Mouse (Mus musculus): ENCODE results near the gene Dusp10. TPM values are rescaled to one million over a fixed set of nuclear protein-coding genes. Genes with fewer than 3 reads are reported as not detected.

Gene Dusp10
- total and polyA plus RNA-seq, 2 experiments from 2014 or later = 8.6 to 31.1 TPM

GRCm38 (mm10) chr1:184019722-184020107 is 6.6 kb downstream of the Dusp10 start:
- TF ChIP-seq CTCF (IDR thresholded peaks at IDR 0.05; ENCODE audit: low read depth) = no peak
- no peak for TF ChIP-seq EP300 (IDR thresholded peaks at IDR 0.05; ENCODE audit: low read depth)
- Histone ChIP-seq H3K27ac (ENCODE audit: low read depth) (no peak overlapping the region), H3K9ac (replicated peaks; ENCODE audit: low read depth, low read length) (no peak overlapping the region), H3K4me3 (ENCODE audit: low read depth, low read length) (no peak overlapping the region), H3K4me1 (ENCODE audit: control insufficient read depth, insufficient read depth) (0 out of 2 replicates have a peak, but pooled peaks cover 2% of the 10 kb centered on the region), H3K27me3 (ENCODE audit: control insufficient read depth, insufficient read depth, low read length) (no peaks in the 10 kb centered on the region), H3K36me3 (replicated peaks; ENCODE audit: control insufficient read depth, insufficient read depth, low read length) (no peaks in the 10 kb centered on the region), H3K4me2 (ENCODE audit: low read depth, low read length) (no peak overlapping the region), H3K9me3 (replicated peaks; ENCODE audit: control insufficient read depth, low read length) (no peaks in the 10 kb centered on the region)
- DNase-seq (ENCODE audit: low spot score) = no peak
- ATAC-seq (ENCODE audit: insufficient read depth, low read depth) = no peak
- WGBS = 17% methylated on average over 6 of the region's 6 CpGs

- H3K9ac ChIP-seq (replicated peaks; ENCODE audit: low read depth, low read length) = no peak overlapping the region
- no peaks in the 10 kb centered on the region for H3K27me3 ChIP-seq (ENCODE audit: control insufficient read depth, insufficient read depth, low read length)
- no peaks in the 10 kb centered on the region for H3K4me1 ChIP-seq (ENCODE audit: control insufficient read depth, insufficient read depth)
- WGBS = 64% methylated on average over 2 of the region's 2 CpGs
- H3K4me3 ChIP-seq (ENCODE audit: low read depth, low read length) = no peak overlapping the region
- no peaks in the 10 kb centered on the region for H3K36me3 ChIP-seq (replicated peaks; ENCODE audit: control insufficient read depth, insufficient read depth, low read length)
- ATAC-seq (ENCODE audit: insufficient read depth, low read depth) (no peak), DNase-seq (ENCODE audit: low spot score) (no peak)
- TF ChIP-seq CTCF (IDR thresholded peaks at IDR 0.05; ENCODE audit: low read depth) (no peak), EP300 (IDR thresholded peaks at IDR 0.05; ENCODE audit: low read depth) (no peak)
- H3K9me3 ChIP-seq (replicated peaks; ENCODE audit: control insufficient read depth, low read length) = no peaks in the 10 kb centered on the region
- H3K4me2 ChIP-seq (ENCODE audit: low read depth, low read length) = no peak overlapping the region
- H3K27ac ChIP-seq (ENCODE audit: low read depth) = no peak overlapping the region
These were observed 10.9 kb downstream of the Dusp10 start for GRCm38 (mm10) chr1:184023971-184024370.

DNA sequence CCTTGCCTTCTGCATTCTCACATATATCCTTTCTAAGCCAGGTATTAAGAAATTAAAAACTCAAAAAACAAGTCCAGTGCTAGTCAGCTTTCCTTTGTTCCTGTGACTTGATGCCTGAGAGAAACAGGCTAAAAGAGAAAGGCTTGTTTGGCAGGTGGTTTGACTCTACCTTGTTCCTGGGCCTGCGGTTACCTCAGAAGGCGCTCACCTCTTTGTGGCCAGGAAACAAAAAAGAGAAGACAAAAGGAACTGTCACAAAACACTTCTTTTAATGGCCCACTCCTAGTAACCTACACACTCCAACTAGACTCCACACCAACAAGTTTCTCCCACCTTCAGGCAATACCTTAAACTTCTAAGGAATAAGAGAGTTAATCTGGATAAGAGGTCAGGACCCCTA is 11.5 kb downstream of the Dusp10 start:
- no peak overlapping the region for H3K9ac ChIP-seq (replicated peaks; ENCODE audit: low read depth, low read length)

GRCm38 (mm10) chr1:184025079-184025478 is 12.0 kb downstream of the Dusp10 start:
- no peak for ATAC-seq (ENCODE audit: insufficient read depth, low read depth)
- 77% methylated on average over 5 of the region's 5 CpGs for WGBS
- Histone ChIP-seq H3K4me1 (ENCODE audit: control insufficient read depth, insufficient read depth) (no peaks in the 10 kb centered on the region), H3K9ac (replicated peaks; ENCODE audit: low read depth, low read length) (no peak overlapping the region), H3K36me3 (replicated peaks; ENCODE audit: control insufficient read depth, insufficient read depth, low read length) (no peaks in the 10 kb centered on the region), H3K4me3 (ENCODE audit: low read depth, low read length) (no peak overlapping the region), H3K9me3 (replicated peaks; ENCODE audit: control insufficient read depth, low read length) (no peaks in the 10 kb centered on the region), H3K27me3 (ENCODE audit: control insufficient read depth, insufficient read depth, low read length) (no peaks in the 10 kb centered on the region), H3K27ac (ENCODE audit: low read depth) (no peak overlapping the region), H3K4me2 (ENCODE audit: low read depth, low read length) (no peak overlapping the region)
- TF ChIP-seq EP300 (IDR thresholded peaks at IDR 0.05; ENCODE audit: low read depth) = no peak
- no peak for TF ChIP-seq CTCF (IDR thresholded peaks at IDR 0.05; ENCODE audit: low read depth)
- DNase-seq (ENCODE audit: low spot score) = no peak

More for the DNA sequence above, 11.5 kb downstream of the Dusp10 start:
- ATAC-seq (ENCODE audit: insufficient read depth, low read depth) = no peak
- no peak for DNase-seq (ENCODE audit: low spot score)
- H3K4me2 ChIP-seq (ENCODE audit: low read depth, low read length) = no peak overlapping the region
- H3K9me3 ChIP-seq (replicated peaks; ENCODE audit: control insufficient read depth, low read length) = no peaks in the 10 kb centered on the region
- no peaks in the 10 kb centered on the region for H3K4me1 ChIP-seq (ENCODE audit: control insufficient read depth, insufficient read depth)
- 86% methylated on average over 2 of the region's 2 CpGs for WGBS
- no peak overlapping the region for H3K4me3 ChIP-seq (ENCODE audit: low read depth, low read length)
- H3K27me3 ChIP-seq (ENCODE audit: control insufficient read depth, insufficient read depth, low read length) = no peaks in the 10 kb centered on the region
- H3K27ac ChIP-seq (ENCODE audit: low read depth) = no peak overlapping the region
- TF ChIP-seq EP300 (IDR thresholded peaks at IDR 0.05; ENCODE audit: low read depth) = no peak
- no peak for TF ChIP-seq CTCF (IDR thresholded peaks at IDR 0.05; ENCODE audit: low read depth)
- no peaks in the 10 kb centered on the region for H3K36me3 ChIP-seq (replicated peaks; ENCODE audit: control insufficient read depth, insufficient read depth, low read length)

DNA sequence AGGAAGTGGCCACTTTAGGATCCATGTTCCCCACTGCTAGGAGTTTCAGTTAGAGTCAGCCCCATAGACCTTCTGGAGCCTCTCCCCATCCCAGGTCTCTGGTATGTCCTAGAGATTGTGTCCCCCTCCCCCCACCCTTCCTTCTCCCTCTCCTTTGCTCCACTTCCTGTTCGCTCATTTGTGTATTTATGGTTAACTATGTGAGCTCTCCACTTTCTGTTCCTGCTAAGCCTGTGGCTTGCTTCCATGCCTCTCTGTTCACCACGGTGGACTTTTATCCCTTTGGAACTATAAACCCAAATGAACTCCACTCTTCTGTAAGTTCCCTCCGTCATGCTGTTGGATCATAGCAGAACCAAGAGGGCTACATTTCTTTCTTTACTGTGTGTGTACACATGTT is 13.9 kb downstream of the Dusp10 start:
- Histone ChIP-seq H3K27ac (ENCODE audit: low read depth) (no peak overlapping the region), H3K9ac (replicated peaks; ENCODE audit: low read depth, low read length) (no peak overlapping the region), H3K9me3 (replicated peaks; ENCODE audit: control insufficient read depth, low read length) (no peaks in the 10 kb centered on the region), H3K4me3 (ENCODE audit: low read depth, low read length) (no peak overlapping the region), H3K27me3 (ENCODE audit: control insufficient read depth, insufficient read depth, low read length) (no peaks in the 10 kb centered on the region), H3K4me1 (ENCODE audit: control insufficient read depth, insufficient read depth) (no peaks in the 10 kb centered on the region), H3K36me3 (replicated peaks; ENCODE audit: control insufficient read depth, insufficient read depth, low read length) (no peaks in the 10 kb centered on the region), H3K4me2 (ENCODE audit: low read depth, low read length) (no peak overlapping the region)
- whole genome bisulfite sequencing = 84% methylated on average over 3 of the region's 3 CpGs
- TF ChIP-seq CTCF (IDR thresholded peaks at IDR 0.05; ENCODE audit: low read depth) = no peak
- no peak for TF ChIP-seq EP300 (IDR thresholded peaks at IDR 0.05; ENCODE audit: low read depth)
- ATAC-seq (ENCODE audit: insufficient read depth, low read depth) (no peak), DNase-seq (ENCODE audit: low spot score) (no peak)

DNA sequence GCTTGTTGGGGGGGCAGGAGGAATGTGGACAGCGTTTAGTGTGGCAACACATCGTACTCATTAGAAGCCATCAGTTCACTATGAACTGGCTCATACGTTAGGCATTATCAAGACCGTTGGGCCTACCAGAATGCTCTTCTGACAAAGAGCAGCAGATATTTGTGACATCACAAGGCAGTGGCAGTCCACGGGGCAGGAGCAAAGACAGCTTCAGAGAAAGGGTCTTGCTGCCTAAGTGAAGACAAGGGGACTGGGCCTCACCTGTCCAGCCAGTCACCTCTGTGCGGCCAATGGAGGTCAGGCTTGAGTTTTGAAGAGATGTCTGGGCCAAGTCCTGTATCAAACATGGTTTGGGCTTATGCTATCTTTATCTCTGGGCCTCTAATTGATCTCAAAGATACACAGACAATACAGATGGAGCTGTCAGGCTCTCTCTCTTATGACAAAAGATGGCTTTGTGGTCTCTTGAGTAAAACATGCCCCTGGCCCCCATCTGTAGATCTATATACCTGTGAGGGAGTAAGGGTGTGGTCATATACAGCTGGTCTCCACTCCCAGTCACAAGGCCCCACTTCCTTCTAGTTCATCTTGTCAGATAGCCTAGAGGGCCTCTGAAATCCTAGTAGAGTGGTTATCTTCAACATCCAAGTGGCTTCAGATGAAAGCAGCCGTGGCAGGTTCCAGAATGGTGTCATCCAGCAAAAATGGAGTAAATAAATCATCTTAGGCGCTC is 17.1 kb downstream of the Dusp10 start:
- Histone ChIP-seq H3K4me2 (ENCODE audit: low read depth, low read length) (no peak overlapping the region), H3K27me3 (ENCODE audit: control insufficient read depth, insufficient read depth, low read length) (no peaks in the 10 kb centered on the region), H3K4me3 (ENCODE audit: low read depth, low read length) (no peak overlapping the region), H3K27ac (ENCODE audit: low read depth) (no peak overlapping the region), H3K4me1 (ENCODE audit: control insufficient read depth, insufficient read depth) (no peaks in the 10 kb centered on the region), H3K9me3 (replicated peaks; ENCODE audit: control insufficient read depth, low read length) (no peaks in the 10 kb centered on the region), H3K9ac (replicated peaks; ENCODE audit: low read depth, low read length) (no peak overlapping the region), H3K36me3 (replicated peaks; ENCODE audit: control insufficient read depth, insufficient read depth, low read length) (no peaks in the 10 kb centered on the region)
- ATAC-seq (ENCODE audit: insufficient read depth, low read depth) = no peak
- no peak for DNase-seq (ENCODE audit: low spot score)
- 89% methylated on average over 8 of the region's 8 CpGs for WGBS
- TF ChIP-seq CTCF (IDR thresholded peaks at IDR 0.05; ENCODE audit: low read depth) = no peak
- no peak for TF ChIP-seq EP300 (IDR thresholded peaks at IDR 0.05; ENCODE audit: low read depth)

All from heart, postnatal 0 days (tissue).